Mouse (Mus musculus): Measurements from ENCODE around the gene Gm5447.

DNA sequence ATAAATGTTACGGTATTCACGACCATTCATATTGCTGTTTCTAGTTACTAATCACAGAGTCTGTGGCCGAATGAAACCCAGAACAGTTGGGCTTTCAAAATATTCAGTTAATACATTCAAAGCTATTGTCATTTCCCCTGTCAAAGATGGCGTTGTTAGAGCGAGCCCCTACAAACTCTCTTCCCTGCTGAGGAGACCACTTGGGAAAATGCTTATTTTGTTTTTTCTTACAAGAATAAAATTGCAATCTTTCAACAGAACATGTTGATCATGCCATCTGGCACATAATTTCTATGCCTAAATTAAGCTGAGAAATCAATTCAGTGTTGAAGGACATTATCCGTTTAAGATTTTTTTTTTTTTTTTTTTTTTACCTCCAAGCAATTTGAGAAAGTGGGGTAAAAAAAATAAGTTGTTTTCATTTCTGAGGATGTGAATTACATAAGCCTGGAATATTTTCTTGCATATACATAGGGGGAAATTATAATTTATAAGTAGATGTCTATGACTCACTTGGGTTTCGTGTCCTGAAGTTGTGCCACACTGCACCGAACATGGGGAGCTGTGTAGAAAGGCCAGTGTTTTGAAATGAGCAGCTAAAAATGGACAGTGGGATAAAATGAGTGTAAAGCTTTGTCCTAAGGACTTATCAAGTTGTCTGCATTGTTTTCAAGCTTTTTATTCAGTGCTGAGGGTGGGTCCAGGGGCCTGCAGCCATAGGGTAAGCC, 23.7 kb downstream of the Gm5447 start:
- TF ChIP-seq NANOG (IDR thresholded peaks at IDR 0.05; ENCODE audit: borderline replicate concordance, low read length) (no peak), CTCF (conservative IDR thresholded peaks at IDR 0.05; ENCODE audit: low read length) (no peak), POU5F1 (IDR thresholded peaks at IDR 0.05; ENCODE audit: borderline replicate concordance, low read length) (no peak)
